Mouse (Mus musculus) embryonic facial prominence, embryonic 11.5 days (tissue): ENCODE data around the gene Lurap1. TPM values are rescaled to one million over a fixed set of nuclear protein-coding genes. Genes with fewer than 3 reads are reported as not detected.

Experiments used
- ATAC-seq: fragments of 200-750 bp; cut with Nextera tagmentation; replicated peaks from 2 replicates; pipeline ENCODE4 v1.8.0; 2017; ENCODE audit warnings: low read depth; ENCODE audit not compliant: insufficient number of reproducible peaks, low FRiP score, low TSS enrichment
- DNase-seq: peaks from one replicate; pipeline ENCODE4 v3.0.0-alpha.2; 2015; ENCODE audit warnings: low spot score
- H3K27ac ChIP-seq: fragments of 300-500 bp; sonication (generic); replicated peaks from 2 replicates; pipeline ENCODE4 v1.5.1; 2014; ENCODE audit warnings: mild to moderate bottlenecking, low read depth, low read length, control low read depth
- H3K27me3 ChIP-seq: fragments of 300-500 bp; sonication (generic); 2 replicates; pipeline ENCODE4 v1.6.1; 2014; ENCODE audit warnings: mild to moderate bottlenecking, low read length, moderate library complexity, mixed read lengths; ENCODE audit not compliant: control insufficient read depth, insufficient read depth
- H3K36me3 ChIP-seq: fragments of 300-500 bp; sonication (generic); replicated peaks from 2 replicates; pipeline ENCODE4 v1.6.1; 2014; ENCODE audit warnings: low read depth, mild to moderate bottlenecking, low read length, moderate library complexity, mixed read lengths; ENCODE audit not compliant: control insufficient read depth, insufficient read depth
- H3K4me1 ChIP-seq: fragments of 300-500 bp; sonication (generic); 2 replicates; pipeline ENCODE4 v1.6.1; 2014; ENCODE audit warnings: low read length, mixed read lengths; ENCODE audit not compliant: control insufficient read depth, insufficient read depth
- H3K4me2 ChIP-seq: fragments of 300-500 bp; sonication (generic); 2 replicates; pipeline ENCODE4 v1.6.1; 2014; ENCODE audit warnings: low read depth, mild to moderate bottlenecking, control low read depth, low read length, moderate library complexity
- H3K4me3 ChIP-seq: fragments of 300-500 bp; sonication (generic); 2 replicates; pipeline ENCODE4 v1.5.1; 2014; ENCODE audit warnings: low read depth, low read length, control low read depth
- H3K9ac ChIP-seq: fragments of 300-500 bp; sonication (generic); replicated peaks from 2 replicates; pipeline ENCODE4 v1.6.1; 2014; ENCODE audit warnings: mild to moderate bottlenecking, control low read depth, low read length
- H3K9me3 ChIP-seq: fragments of 300-500 bp; sonication (generic); replicated peaks from 2 replicates; pipeline ENCODE4 v1.6.1; 2016; ENCODE audit warnings: mild to moderate bottlenecking, low read length, inconsistent platforms, mixed read lengths; ENCODE audit not compliant: control insufficient read depth
- WGBS: fragments of 180-500 bp; shearing (Covaris S2); extraction: QIAGEN DNeasy Blood & Tissue Kit; methylation state at CpG from one replicate; pipeline ENCODE4 v1.1.7; 2014; 5-methylcytosine and 5-hydroxymethylcytosine counted together
- polyA plus RNA-seq: library from polyadenylated mRNA; unstranded; fragments of >200 nt; fragmentation: Nextera tagmentation; extraction: Ambion mirVana; gene quantifications from 2 replicates; pipeline ENCODE4 v1.2.1, GENCODE M21; 2014

Gene Lurap1
- polyA plus RNA-seq, 1 experiment from 2014 or later, result 2.1 TPM

GRCm38 (mm10) chr4:116176543-116176988, 25.4 kb upstream of the Lurap1 start:
- Histone ChIP-seq H3K9ac (peak overlapping the region; percentile 7), H3K9me3 (no peaks in the 10 kb centered on the region), H3K27ac (peak overlapping the region; percentile 32; the same call in 1 of the 2 replicates), H3K4me3 (no peak overlapping the region), H3K27me3 (no peaks in the 10 kb centered on the region), H3K36me3 (no peaks in the 10 kb centered on the region), H3K4me1 (peaks cover 4% of the 10 kb centered on the region), H3K4me2 (peak overlapping the region; percentile 21)
- 19% methylated on average over 10 of the region's 10 CpGs for WGBS
- DNase-seq (peak; percentile 70), ATAC-seq (peak; percentile 75)

GRCm38 (mm10) chr4:116175711-116176542, 24.8 kb upstream of the Lurap1 start:
- DNase-seq, result no peak
- Histone ChIP-seq H3K4me3 (no peak overlapping the region), H3K9ac (no peak overlapping the region), H3K9me3 (no peaks in the 10 kb centered on the region), H3K27me3 (no peaks in the 10 kb centered on the region), H3K36me3 (no peaks in the 10 kb centered on the region), H3K27ac (no peak overlapping the region), H3K4me2 (no peak overlapping the region), H3K4me1 (peaks cover 4% of the 10 kb centered on the region)
- WGBS, result 61% methylated on average over 7 of the region's 7 CpGs
- peak; percentile 49 for ATAC-seq

GRCm38 (mm10) chr4:116175136-116175535, 24.0 kb upstream of the Lurap1 start:
- no peak for DNase-seq
- H3K9me3 ChIP-seq, result no peaks in the 10 kb centered on the region
- H3K4me3 ChIP-seq, result no peak overlapping the region
- H3K9ac ChIP-seq, result no peak overlapping the region
- no peak overlapping the region for H3K27ac ChIP-seq
- H3K27me3 ChIP-seq, result no peaks in the 10 kb centered on the region
- no peaks in the 10 kb centered on the region for H3K36me3 ChIP-seq
- H3K4me2 ChIP-seq, result no peak overlapping the region
- peaks cover 4% of the 10 kb centered on the region for H3K4me1 ChIP-seq
- no peak for ATAC-seq

GRCm38 (mm10) chr4:116174466-116175116, 23.5 kb upstream of the Lurap1 start:
- DNase-seq (no peak), ATAC-seq (no peak)
- peaks cover 4% of the 10 kb centered on the region for H3K4me1 ChIP-seq
- no peaks in the 10 kb centered on the region for H3K36me3 ChIP-seq
- no peak overlapping the region for H3K4me2 ChIP-seq
- H3K9me3 ChIP-seq, result no peaks in the 10 kb centered on the region
- no peak overlapping the region for H3K4me3 ChIP-seq
- no peak overlapping the region for H3K27ac ChIP-seq
- H3K27me3 ChIP-seq, result no peaks in the 10 kb centered on the region
- H3K9ac ChIP-seq, result no peak overlapping the region
- 41% methylated on average over 6 of the region's 6 CpGs for WGBS

GRCm38 (mm10) chr4:116173752-116174151, 22.6 kb upstream of the Lurap1 start:
- no peak overlapping the region for H3K27ac ChIP-seq
- DNase-seq (no peak), ATAC-seq (no peak)
- no peaks in the 10 kb centered on the region for H3K27me3 ChIP-seq
- H3K9ac ChIP-seq, result no peak overlapping the region
- H3K4me3 ChIP-seq, result no peak overlapping the region
- H3K36me3 ChIP-seq, result no peaks in the 10 kb centered on the region
- 81% methylated on average over 4 of the region's 4 CpGs for WGBS
- H3K4me1 ChIP-seq, result peaks cover 4% of the 10 kb centered on the region
- no peaks in the 10 kb centered on the region for H3K9me3 ChIP-seq
- H3K4me2 ChIP-seq, result no peak overlapping the region

GRCm38 (mm10) chr4:116173072-116173471, 21.9 kb upstream of the Lurap1 start, which contains the start of the genes 1700042G07Rik and Gm49337:
1700042G07Rik (plus strand) TSS chr4:116173372.
Gm49337 (plus strand) TSS chr4:116173384.
- Histone ChIP-seq H3K27ac (no peak within 1 kb of the TSS), H3K4me1 (peaks cover 4% of the 10 kb centered on the region), H3K4me2 (no peak within 1 kb of the TSS), H3K27me3 (no peaks in the 10 kb centered on the region), H3K4me3 (no peak within 1 kb of the TSS), H3K9me3 (no peaks in the 10 kb centered on the region), H3K9ac (no peak within 1 kb of the TSS), H3K36me3 (no peaks in the 10 kb centered on the region)
- ATAC-seq (no peak), DNase-seq (no peak)
- WGBS, result 89% methylated on average over 6 of the region's 6 CpGs

- Histone ChIP-seq H3K4me2 (no peak overlapping the region), H3K4me3 (no peak overlapping the region), H3K9me3 (no peaks in the 10 kb centered on the region), H3K27me3 (no peaks in the 10 kb centered on the region), H3K36me3 (no peaks in the 10 kb centered on the region), H3K4me1 (no peaks in the 10 kb centered on the region), H3K9ac (no peak overlapping the region), H3K27ac (no peak overlapping the region)
- WGBS, result 76% methylated on average over 3 of the region's 3 CpGs
- no peak for DNase-seq
- ATAC-seq, result no peak; the same call in 1 of the 2 replicates
Measured at GRCm38 (mm10) chr4:116169353-116169672, 18.2 kb upstream of the Lurap1 start.
